Mouse (Mus musculus) urinary bladder, postnatal 4 days (tissue): ENCODE results near the gene Cyp39a1.

Experiments used
- DNase-seq, 2 experiments: peaks; one replicate each; pipeline ENCODE4 v3.0.0; 2021 to 2022; ENCODE audit warnings: low spot score in 2 of 2

Cyp39a1 gene

DNA sequence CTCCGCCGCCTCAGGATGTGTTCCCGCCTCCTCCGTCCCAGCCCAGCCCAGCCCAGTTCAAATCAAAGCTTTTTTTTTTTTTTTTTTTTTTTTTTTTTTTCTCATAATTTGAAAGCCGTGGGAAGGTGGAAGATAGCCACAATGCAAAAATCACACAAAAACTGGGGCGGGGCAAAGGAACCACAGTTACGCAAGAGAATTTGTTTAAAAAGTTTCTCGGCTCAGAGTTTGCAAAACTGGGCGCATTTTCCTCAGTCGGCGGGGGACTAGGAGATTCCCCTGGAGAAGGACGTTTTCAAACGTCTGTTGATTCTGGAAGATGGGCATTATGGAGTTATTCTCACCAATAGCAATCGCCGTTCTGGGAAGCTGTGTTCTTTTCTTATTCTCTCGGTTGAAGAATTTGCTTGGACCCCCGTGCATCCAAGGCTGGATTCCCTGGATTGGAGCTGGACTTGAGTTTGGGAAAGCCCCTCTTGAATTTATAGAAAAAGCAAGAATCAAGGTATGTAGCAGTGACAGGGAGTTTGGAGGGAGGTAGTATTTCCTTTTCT is at the start of gene Cyp39a1:
Gene Cyp39a1, plus strand, starts transcription at position 136 of the 554 bp plus-strand sequence.
- DNase-seq: no peak

DNA sequence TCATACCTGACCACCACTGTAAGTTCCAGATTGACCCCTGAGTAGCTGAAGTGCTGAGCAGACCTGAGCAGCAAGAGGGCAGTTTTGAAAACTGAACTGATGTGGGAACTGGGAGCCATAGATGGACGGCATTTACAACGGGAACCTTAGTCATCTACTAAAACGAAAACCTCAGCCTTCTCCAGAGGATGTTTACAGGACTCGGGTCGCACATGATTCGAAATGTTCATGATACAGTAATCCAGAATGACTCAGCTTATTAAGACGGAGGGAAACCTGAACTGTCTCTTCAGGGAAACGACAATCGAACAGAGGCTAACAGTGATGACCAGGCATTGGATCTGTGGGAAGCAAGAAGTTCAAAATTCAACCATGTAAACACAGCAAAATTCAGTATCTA is 48.1 kb upstream of the Cyp39a1 start:
- no peak for DNase-seq

DNA sequence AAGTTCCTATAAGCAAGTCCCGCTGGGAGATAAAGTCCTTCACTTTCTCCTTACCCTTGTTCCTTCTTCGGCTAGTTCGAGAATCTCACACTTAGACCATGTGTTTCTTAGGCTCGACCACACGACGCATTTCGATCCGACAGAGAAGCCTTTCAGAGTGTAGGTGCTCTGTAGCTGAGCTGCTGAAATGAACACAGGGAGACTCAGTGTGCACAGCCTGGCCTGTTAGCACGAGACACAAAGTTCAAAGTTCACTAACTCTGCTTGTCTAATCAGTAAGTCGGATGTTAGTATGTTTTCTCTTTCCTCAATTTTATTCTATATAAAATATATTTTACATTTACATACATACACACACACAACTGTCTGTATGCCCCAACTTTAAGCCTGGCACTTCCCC is 45.1 kb upstream of the Cyp39a1 start:
- DNase-seq: no peak

DNA sequence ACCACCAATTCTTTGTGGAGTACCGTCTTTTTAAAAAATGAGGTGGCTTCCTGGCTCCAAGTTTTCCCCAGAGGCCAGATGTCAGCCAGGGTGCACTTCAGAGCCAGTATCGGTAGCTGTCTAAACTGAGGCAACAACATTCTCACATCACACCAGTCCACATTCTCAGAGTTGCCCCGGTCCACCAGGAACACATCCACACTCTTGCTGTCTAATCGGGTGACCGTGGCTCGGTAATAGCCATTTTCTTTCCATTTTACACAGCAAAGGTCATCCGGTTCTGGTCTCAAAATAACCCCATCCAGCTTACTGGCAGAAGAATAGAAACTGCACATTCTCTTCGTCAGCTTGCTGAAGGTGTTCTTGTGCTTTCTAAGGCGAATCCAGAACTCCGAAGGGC is 39.0 kb upstream of the Cyp39a1 start:
- no peak for DNase-seq

DNA sequence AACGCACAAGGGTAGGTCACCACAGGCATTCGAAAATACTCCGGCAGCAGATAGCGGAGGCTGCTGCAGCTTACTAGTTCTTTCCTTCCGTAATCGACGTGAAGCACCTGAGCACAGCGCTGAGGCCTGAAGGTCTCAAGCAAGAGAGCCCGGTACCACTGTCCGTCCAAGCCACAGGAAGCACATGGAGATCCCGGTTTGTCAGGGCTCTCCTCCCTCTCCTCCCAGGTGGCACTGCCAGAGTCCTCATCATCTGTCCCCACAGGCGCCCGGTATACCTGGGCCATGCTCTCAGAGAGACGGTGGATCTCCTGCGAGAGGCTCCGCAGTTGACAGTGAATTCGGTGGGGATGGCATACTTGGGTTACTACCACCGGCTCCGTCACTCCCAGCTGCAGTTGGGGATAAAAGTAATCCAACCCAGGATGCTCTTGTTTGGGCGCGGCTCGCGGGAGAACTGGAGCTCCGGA is 38.2 kb upstream of the Cyp39a1 start:
- DNase-seq: no peak

DNA sequence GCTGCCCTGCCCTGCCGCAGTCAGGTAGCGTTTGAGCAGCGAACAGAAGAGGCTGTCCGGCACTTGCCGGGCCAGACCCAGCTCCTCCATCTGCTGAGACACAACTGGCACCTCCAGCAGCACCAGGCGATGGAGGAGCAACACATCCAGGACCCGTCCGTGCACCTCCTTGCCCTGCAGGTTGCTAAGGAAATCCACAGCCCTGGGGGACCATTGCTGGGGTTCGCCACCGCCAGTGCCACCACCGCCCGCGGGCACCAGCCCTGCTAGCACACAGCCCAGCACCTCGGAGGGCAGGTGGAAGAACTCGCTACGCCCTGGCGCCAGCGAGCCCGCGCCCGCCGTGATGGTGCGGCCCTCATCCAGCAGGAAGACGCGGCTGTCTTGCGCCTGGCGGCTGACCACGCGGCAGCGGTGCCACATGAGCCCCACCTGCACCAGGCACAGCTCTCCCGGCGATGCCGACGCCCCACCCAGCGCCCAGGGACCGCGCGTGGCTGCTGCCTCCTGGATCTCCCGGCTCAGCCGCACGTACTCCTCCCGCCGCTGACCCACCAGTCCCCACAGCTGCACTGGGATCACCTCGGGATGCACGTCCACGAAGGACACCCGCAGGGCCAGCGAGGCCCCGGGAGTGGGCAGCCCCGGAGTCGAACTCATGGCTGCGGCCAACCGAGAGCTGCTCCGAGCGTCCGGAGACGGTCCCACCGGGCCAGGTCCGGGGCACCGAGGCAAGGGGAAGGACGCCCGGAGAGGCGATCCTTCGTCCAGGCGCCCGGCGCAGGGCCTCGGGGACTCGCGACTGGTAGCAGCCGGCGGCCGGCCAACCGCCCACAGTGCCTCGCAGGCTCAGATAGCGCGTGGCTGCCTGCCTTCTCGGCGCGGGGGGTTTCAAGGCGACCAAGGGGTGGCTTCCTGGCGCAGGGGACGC is 37.5 kb upstream of the Cyp39a1 start, which contains the start of gene Tdrd6:
Gene Tdrd6, minus strand, starts transcription at position 804 of the 931 bp plus-strand sequence.
- DNase-seq: no peak

DNA sequence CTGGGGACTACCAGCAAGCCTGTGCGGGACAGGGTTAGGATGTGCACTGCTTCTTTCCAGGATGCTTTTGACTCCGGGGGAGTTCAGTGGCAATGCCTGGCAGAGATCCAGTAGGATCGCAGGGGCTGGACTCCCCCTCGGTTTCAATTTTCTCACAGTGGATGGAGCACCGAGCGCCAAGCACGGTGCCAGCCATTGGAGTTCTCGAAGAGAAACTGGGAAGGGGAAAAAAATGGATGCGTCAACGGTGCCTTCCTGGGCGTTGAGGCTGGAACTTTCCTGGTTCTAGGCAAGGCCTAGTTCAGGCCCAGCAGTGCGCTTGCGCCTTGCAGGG is 36.8 kb upstream of the Cyp39a1 start:
- DNase-seq: no peak

DNA sequence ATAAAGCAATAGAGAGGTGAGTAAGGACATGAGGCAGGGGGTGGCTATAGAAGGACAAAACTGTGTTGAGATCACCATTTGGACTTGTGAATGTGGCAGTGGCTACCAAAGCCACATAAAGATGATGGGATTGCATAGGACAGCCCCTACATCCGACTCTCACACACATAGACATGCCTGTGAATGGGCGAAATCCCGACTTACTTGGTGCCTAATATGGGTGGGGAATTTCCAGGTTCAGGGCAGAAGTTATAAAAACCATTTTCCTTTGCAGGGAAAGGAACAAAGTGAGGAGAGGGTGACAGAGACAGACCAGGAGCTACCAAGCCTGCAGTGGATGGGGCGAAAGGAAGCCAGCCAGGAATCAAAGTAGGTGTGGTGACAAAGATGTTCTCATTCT is 30.1 kb upstream of the Cyp39a1 start:
- no peak for DNase-seq

DNA sequence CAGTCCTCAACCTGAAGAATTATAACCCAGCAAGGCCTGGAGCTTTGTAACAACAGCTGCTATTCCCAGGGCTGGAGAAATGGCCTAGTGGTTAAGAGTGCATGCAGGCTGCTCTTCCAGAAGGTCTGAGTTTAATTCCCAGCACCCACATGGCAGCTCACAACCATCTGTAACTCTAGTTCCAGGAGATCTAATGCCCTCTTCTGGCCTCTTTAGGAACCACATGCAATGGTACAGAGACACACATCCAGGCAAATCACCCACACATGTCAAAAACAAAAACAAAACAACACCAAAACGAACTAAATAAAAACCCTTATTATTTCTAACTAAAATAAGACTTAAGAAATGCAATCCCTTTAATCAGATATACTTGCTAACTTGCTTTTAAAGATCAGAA is 26.4 kb upstream of the Cyp39a1 start:
- no peak for DNase-seq

DNA sequence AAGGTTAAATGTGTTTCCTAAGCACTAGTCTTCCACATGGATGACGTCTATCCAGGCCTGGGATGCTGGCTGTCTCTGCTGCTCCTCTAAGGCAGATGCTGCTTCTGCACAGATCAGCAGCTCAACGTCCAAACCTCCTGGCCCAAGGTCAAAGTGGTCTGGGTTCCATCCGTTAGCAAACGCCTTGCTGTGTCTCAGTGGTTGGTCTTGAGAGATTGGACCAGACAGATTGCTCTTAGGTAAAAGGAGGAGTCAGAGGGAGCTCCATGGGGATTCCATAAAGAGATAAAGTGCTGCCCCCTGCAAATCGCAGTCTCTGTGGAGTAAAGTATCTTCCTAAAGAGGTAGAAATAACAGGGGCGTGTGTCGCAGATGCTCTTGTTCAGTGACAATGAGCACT is 24.0 kb upstream of the Cyp39a1 start:
- no peak for DNase-seq

DNA sequence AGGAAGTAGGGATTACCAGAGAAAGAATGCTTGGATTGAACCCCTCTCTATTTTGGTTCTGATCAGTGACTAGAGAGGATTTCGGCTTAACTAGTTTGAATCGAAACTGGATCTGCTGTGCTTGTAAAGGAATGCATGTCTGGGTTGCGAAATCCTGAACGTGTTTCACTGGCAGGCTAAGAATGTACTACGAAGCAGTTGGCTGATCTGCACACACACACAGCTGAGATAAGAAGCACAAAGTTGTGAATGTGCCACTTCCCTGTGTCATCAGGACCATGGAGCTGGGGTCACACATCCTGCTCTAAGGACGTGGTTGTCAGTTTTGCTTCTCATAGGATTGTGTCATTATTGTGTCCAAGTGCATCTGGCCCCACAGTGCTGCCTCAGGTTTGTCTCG is 22.9 kb upstream of the Cyp39a1 start:
- DNase-seq: no peak

DNA sequence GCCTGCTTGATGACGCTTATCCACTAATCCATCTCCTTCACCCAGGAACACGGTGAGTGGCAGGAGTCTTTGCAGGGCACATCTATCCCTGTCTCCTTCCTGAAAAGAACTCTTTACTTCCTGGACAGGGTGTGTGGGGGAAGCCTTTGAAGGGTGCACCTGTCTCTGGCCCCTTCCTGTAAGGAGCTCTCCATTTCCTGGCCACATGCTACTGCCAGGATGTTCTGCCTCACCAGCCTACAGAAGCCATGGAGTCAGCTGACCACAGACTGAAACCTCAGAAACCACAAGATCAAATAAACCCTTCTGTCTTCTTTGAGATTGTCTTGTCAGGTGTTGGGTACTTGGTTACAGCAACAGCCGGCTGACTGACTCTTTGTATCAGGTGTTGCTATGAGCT is 22.1 kb upstream of the Cyp39a1 start:
- DNase-seq: no peak

DNA sequence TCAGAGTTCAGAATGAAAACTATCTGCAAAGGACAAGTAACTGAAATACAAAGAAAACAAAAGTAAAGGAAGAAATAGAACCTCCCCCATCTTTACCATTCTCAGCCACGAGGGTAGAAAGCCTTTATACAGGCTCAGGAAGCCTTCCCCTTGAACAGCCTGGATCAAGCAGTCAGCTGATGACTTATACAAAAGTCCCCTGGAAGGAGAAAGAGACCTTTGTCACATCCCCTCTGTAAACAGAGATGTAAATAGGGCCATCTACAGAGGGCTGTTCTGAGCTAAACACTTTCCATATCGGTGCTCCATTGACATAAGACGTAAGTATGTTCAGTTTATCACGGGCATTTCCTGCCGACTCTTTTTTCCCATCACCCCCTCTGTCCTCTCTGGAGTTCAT is 20.3 kb upstream of the Cyp39a1 start:
- no peak for DNase-seq

DNA sequence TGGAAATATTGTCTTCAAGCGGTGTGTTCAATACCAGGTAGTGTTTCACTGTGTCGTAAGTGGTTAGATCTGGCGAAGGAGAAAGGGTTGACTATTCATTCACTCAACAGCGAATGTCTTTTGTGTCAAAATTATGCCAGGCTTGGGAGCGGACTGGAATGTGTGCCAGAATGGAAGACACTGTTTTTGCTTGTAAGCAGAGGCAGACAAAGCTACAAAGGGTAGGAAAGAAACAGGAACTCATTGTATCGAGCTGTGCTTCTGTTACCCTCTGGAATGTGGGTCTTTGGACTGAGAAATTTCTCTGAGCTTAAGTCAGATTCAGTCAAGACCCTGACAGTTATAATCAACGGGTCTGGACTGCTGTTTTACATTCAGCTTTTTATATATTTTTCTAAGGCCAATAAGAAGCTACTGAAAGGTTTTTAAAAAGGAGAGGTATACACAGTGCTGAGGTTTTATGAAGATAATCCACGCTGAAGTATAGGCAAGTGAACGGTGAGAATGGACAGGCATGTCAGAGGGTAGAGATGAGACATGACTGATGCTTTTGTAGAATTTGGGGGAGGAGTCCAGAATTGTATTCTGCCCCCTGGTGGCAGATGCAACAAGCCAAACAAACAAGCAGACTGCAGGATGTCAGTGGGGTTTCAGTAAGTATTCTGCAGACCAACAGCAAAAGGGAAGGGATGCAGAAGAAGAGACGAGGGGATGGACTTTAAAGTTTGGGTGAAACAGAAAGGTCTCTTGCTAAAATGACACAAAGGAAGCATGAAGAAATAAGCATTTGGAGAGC is 17.4 kb upstream of the Cyp39a1 start:
- no peak for DNase-seq

DNA sequence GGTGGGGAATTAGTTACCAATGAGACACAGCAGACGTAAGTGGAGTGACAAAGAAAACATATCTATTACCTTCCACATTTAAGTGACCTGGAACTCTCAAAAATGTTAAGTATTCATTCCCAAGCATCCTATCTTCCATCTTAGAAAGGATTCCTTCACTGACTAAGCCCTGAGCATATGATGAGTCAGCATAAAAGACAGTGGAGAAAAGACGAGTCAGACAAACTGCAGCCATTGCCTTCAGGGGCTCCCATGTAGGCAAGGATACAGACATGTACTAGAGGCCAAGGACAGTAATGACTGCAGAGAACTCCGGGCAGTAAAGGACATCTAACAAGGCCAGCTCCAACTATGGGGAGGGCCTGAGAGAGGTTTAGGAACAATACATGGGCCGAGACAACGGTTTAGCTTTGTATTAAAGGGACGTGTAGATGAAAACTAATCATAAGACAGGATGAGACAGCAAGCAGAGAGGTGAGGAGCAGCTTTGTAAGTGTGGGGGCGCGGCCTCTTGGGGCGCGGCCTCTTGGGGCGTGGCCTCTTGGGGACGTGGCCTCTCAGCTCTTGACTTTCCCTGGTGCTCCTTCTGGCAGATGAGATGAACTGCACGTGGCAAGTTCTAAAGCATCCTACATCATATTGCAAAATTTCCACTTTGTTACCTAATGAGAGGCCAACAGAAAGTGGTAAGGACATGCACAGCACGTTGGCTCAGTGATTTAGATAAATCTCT is 15.7 kb upstream of the Cyp39a1 start:
- no peak for DNase-seq

DNA sequence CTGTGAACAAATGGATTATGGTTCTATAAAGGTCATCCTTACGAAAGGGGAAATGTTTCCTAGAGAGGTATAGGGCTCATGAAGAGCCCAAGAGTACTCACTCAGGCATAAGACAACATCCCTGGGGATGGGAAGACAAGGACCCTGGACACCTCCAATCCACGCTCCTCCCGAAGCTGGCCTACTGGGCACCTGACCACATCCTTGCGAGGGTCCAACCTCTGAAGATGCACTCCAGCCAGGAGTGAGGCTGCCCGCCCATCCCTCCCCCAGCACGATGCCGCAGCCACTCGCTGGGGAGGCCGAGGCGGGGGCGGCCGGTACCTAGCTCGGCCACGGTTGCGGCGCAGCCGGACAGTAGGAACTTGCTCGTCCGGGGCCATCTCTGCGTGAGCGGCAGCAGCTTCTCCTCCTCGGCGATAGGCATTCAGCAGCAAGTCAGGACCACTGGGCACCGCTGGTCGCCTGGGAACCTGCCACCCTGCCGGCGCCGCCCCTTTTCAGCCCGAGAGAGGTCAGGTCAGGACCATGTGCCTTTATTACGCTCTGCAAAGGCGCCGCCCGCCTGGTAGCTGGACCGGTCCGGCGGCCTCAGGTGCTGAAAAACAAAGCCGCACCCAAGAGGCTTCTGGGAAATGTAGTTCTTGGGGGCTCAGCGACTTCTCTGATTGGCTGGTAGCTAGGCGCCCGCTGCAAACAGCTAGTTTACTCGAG is 492 bp upstream of the Cyp39a1 start, which contains the start of gene Slc25a27:
Gene Slc25a27, minus strand, starts transcription at position 639 of the 714 bp plus-strand sequence.
- peak; percentile 82 to 83 for DNase-seq

DNA sequence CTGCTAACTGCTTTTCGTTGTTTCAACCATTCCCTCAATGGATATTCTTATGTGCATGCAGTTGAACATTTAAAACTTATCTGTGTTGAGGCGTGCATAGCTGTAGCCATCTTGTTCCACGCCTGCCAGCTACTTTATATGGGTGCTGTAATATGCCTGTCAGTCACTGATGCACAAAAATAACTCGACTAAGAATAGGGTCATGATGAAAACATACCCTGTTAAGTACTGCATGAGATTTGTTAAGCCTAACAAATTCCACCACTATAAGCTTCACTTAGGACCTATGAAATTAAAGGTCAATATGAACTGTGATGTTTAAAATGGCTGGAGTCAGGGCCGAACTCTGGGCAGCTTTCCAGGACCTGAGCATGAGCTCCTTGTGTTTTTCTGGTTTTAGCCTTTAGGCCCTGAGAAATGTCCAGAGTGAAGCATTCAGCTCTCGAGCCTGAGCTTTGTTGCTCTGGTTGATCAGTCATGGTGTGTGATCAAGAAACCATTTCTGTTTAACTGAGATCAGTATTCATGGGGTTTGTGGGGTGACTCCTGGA is 2.0 kb downstream of the Cyp39a1 start:
- DNase-seq: no peak

DNA sequence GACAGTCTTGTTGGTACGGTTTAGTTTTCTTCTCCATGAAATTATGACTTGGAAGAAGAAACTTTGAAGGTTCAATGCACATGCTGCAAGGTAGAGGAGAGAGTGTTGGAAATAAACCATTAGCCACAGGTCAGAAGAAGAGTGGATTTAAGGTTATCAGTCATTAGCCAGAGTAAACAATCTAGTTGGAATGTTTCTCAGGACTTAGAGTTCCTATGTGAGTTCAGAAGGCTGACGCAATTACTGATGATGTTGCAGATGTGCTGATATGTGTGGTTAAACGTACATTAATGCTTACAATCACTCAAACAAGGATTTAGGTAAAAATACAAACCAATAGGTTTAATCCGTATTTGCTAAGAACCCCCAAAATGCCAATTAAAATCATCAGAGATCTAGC is 4.7 kb downstream of the Cyp39a1 start:
- DNase-seq: no peak

DNA sequence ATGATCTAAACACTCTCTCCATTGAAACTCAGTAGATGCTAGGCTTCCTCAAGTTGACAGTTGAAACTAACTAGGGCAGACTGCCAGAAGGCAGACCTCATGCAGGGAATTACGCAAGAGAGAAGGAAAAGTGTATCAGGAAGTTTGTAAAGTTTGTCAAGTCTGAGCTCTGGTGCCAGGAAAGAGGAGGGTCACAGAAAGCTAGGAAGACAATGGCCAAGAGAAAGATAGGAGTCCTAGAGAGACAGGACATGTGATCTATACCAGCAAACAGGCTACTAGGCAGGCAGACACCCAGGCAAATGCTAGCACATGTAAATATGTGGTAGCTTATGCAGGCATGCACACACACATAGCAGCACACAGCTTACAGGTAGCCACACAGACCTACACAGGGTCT is 8.0 kb downstream of the Cyp39a1 start:
- DNase-seq: no peak

DNA sequence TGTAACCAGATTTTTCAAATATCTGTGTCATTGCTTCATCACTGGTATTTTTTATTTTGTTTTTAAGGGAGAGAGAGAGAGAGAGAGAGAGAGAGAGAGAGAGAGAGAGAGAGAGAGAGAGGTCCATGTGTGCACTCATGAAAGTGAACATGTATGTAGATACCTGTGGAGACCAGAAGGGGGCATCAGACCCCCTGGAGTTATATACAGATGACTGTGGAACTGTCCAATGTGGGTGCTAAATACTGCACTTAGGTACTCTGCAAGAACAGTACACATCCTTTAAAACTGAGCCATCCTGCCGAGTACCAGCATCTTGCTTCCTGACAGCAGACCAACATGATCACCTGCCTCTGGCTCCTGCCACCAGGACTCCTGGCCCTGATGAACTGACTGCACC is 9.0 kb downstream of the Cyp39a1 start:
- DNase-seq: no peak

DNA sequence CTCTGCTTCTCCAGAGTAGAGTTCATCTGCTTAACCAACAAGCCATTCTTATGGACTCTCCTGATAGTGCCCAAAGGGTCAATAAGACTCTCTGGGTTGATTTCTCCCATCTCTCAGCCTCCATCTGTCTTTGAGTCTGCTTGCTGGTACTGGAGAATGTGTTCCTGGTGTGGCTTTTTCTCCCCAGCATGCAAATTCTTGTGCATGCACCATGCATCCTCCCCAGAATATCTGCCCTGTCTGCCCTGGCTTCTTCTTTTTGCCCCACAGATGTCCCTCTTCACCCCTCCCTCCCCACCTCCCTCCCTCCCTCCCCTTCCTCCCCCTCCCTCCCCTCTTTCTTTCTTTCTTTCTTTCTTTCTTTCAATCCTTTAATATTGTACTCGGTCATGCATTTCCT is 10.1 kb downstream of the Cyp39a1 start:
- DNase-seq: no peak
